Mouse (Mus musculus) kidney, adult 18-20 months (tissue): Measurements from ENCODE around the gene Rad51ap2.
A peak's percentile ranks its signal among the peaks of the same experiment; 100 is the strongest.

Experiments used
- DNase-seq: peaks from one replicate; pipeline ENCODE4 v3.0.0; 2021

Rad51ap2 gene

GRCm38 (mm10) chr12:11455549-11456194, at the start of gene Rad51ap2:
Gene Rad51ap2 (plus strand): TSS chr12:11456079.
- peak; percentile 88 for DNase-seq

DNA sequence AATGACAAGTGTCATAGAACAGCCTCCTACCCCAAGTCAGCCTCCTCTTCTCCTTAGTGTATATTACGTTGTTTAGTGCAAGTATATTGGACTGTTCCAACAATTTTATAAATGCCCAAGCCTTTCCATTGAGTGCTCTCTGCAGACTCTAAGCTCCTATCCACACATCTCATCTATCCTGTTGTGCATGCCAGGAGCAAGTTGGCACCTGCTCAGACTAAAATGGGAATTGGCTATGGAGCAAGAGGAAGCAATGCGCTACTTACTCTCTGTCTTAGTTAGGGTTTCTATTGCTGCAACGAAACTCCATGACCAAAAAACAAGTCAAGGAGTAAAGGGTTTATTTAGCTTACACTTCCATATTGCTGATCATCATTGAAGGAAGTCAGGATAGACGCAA, 48.2 kb upstream of the Rad51ap2 start:
- DNase-seq, result no peak

GRCm38 (mm10) chr12:11418112-11418511, 37.8 kb upstream of the Rad51ap2 start:
- DNase-seq, result no peak

DNA sequence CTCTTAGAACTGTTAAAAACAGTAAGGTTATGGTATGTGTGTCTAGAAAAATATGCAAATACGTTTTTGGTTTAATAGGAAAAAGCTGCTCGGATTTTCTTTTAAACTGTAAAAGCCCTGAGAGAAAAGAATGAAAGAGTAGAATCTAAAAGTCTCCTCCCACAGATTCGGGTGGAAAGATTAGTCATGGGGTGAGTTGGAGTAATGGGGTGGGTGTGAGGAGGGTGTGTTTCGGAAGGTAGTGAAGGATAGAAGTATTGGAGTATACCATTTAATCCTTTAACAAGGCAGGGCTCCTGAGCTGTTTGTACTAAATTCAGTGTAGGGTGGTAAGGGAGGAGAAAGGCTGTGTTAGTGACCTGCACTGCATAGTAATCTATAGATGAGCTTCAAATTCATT, 28.5 kb upstream of the Rad51ap2 start:
- DNase-seq, result no peak

DNA sequence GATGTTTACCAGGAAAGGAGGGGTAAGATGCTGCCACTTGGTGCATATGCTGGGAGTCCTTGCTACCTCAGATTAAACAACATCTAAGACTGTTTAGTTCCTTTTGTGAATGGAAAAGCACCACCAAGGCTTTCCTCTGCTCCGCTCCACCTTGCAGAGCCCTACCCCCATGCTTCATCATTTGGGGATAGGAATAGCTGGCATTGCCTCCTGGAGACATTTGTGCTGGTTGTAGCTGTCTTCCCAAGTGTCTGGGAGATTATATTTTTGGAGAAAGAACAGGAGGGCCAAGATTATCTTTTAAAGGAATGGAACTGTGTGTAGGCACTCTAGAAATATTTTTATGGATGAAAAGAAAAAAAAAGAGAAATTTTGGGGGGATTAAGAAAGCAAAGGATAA, 22.8 kb upstream of the Rad51ap2 start:
- DNase-seq, result no peak

- no peak for DNase-seq
Observed at GRCm38 (mm10) chr12:11433716-11434115, 22.2 kb upstream of the Rad51ap2 start.

DNA sequence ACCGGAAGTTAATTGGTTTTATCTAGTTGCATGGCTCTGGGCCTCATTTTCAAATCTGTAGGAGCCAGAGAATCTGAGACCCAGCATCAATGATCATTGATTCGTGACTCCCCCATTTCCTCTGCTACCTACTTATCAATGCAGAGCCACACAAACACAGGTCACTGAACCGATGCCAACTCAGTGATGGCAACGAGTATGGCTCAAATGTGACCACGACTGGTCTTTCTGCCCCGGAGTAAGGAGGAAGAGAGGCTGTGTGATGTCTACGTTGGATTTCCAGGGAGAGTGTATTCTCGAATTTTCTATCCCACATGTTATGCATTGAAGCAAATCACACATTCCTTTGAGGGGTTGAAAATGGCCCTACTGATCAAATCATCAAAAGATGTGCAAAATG, 21.4 kb upstream of the Rad51ap2 start:
- no peak for DNase-seq

DNA sequence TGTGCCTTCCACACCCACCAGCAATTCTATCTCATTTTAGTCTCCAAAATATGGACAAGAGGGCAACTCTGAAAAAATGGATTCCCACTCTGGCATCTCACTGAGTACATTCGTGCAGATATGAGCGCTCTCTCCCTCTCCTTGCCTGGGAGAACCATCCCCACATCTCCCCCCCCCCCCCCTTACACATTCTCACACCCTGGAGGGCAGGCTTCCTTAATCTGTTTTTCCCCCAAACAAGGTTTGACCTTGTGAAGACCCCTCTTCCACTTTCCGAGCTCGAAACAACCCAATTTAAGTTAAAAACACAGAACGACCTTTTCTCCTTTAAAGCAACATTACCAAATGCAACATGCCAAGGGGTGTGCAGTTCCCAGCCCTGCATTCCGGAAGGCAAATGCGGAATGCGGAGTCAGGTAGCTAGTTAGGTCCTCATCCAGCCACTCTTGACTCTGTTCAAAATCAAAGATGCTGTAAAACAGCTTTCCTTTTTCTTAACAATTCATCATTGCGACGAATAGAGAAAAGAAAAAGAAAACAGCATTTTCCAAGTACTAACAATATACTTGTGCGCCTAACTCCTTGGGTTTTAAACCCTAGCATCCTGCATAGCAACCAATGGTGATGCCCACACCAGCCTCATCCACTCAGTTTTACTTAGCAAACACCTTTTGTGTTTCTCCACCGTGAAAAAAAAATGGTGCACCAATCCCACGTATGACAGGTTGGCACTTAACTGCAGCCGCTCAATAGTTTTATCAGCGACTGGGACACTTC, 20.4 kb upstream of the Rad51ap2 start:
- DNase-seq, result no peak

GRCm38 (mm10) chr12:11436023-11436350, 19.9 kb upstream of the Rad51ap2 start:
- no peak for DNase-seq

DNA sequence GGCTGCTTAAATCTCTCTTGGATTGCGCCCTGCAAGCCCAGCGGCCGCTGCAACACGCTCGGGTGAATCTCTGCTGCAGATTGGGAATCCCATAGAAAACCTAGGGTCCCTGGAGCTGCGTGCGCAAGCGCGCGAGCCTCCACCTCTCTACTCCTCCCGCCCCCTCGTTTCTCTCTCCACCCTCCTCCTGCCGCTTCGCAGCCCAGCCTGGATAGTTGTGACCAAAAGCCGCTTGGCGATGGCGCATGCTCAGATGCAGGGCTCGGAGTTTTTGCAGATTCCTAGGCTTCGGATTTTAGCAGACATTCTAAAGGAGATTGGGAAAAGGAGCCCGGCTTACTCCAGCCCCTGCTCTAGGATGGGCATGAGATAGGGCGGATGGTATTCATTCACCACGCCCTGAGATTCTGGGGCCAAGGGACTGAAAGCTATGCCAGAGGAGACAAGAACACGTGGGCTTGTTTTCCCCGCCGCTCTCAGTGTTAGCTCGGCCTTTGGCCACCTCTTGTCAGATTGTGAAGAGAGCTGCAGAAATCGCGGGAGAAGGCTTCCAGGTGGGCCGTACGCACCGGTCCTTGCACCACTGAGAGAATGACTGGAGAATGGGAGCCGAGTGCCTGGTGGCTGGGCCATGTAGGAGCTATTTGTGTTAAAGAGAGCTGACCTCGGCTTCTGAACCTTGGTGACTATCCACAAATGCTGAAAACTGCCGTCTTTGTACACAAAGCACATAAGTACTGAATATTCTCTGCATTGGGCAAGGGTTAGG, 19.2 kb upstream of the Rad51ap2 start, which contains the start of gene Vsnl1:
TSS of gene Vsnl1 (minus strand) at position 117 of the 769 bp plus-strand sequence.
- DNase-seq, result peak; percentile 38

DNA sequence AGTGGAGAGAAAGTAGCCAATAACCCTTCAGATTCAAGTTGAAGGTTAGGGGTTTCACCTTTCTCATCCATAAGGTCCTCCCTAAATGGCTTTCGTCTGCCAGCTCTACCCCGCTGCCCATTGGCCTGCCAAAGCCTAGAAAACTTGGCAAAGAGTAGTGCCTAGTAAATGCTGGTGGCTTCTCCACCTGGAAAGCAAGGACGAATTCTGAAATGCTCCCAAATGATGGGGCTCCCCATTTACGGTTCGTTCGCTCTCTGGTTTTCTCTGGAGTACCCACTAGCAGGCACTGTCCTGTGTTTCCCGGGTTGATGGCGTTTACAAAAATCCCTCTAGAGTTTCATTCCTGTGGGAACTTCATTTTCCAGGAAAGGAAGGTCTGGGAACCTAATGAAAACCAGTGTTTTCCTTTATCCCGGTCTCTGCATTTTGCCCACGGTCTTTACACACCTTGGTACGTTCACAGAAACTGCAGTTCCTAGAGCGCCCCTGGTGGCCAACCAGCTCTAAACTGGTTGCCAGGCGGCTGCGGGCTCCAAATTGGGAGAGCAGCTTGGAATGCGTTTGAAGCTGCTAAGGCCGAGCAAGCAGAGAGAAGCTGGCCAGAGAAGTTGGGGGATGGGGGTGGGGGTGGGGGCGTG, 18.5 kb upstream of the Rad51ap2 start:
- peak; percentile 65 for DNase-seq

GRCm38 (mm10) chr12:11437907-11438447, 17.9 kb upstream of the Rad51ap2 start:
- no peak for DNase-seq

DNA sequence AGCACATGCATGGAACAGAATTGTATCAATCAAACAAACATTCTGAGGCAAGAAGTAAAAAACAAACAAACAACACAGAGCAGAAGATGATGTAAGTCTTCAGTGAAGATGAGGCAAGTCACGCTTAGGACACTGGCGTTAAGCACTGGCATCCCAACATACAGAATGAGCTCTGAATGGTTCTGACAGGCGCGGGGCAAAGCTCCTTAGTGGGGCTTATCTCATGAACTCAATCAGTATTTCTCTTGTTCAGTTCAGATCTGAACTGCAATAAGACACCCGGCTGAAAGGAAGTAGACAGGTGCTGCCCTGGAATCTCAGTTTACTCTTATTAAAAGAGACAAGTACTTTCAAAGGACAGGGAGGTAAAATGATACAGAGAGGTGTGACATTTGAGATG, 1.7 kb upstream of the Rad51ap2 start:
- no peak for DNase-seq

DNA sequence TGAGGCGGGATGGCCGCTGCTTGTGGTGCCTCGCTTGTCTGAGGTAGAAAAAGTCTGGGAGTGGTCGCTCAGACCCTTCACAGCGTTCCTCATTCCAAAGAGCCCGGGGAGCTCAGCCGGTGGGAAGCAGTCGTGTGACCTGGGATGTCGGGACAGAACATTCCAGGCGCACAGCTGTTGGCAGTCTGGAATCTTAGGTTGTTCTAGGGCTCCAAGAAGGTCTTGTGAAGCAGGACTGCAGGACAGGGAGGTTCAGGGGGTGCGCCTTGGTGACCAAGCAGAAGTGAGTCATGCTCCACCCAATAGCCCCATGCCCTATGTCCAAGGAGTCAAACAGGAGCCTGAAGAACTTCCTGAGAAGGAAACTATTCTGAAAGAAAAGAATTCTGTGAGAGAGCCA, 334 bp downstream of the Rad51ap2 start:
- DNase-seq, result no peak

DNA sequence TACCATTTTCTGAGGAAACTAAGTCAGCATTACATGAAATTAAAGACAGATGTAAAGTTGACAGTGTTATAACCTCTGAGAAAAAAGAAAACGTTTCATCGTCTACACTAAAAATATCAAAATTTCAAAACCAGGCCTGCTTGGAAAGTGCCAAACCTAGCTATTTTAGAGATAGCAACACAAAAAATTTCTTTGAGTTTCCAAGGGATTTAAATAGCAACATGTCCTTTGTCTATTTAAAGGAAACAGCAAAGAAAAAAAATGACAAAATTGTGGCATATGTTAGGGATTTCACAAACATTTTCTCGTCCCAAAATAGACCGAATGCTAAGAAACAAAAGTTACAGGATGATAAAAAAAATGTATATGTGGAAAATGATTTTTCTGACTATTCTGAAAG, 753 bp downstream of the Rad51ap2 start:
- no peak for DNase-seq
